Mouse (Mus musculus) gastrocnemius, postnatal 36 days (tissue): ENCODE results near the gene Cyth1. TPM values are rescaled to one million over a fixed set of nuclear protein-coding genes. Genes with fewer than 3 reads are reported as not detected.

ENCODE experiments used
- total RNA-seq, 2 experiments: library from RNA; stranded (reverse); gene quantifications; 2 replicates each; pipeline ENCODE4 v1.2.3; 2021

Gene Cyth1
- total RNA-seq, 2 experiments from 2014 or later: 33.5 to 34.7 TPM

Other genes with a start within 250 kb of the Cyth1 start
- under 1 TPM; 0.10 to 0.22 TPM for gene Dnah17, start 118.0 kb downstream of the Cyth1 start, total RNA-seq
- 10 to 100 TPM; 11.1 to 14.7 TPM for gene Usp36, start 41.7 kb upstream of the Cyth1 start, total RNA-seq
- gene Cep295nl, start 93.9 kb upstream of the Cyth1 start, total RNA-seq: 1 to 10 TPM; 1.2 to 1.3 TPM
- 10 to 100 TPM; 73.9 to 92.0 TPM for gene Timp2, start 107.1 kb upstream of the Cyth1 start, total RNA-seq
- gene Lgals3bp, start 153.5 kb upstream of the Cyth1 start, total RNA-seq: 10 to 100 TPM; 13.0 to 19.2 TPM
- 1 to 10 TPM; 9.4 to 9.7 TPM for gene Cant1, start 170.5 kb upstream of the Cyth1 start, total RNA-seq
- gene C1qtnf1, start 179.6 kb upstream of the Cyth1 start, total RNA-seq: 1 to 10 TPM; 9.3 to 9.7 TPM
- 1 to 10 TPM; 4.6 to 4.7 TPM for gene Engase, start 228.2 kb upstream of the Cyth1 start, total RNA-seq